Mouse (Mus musculus) brain, embryonic 14.5 days (tissue): ENCODE measurements at regions not wholly inside any gene's neighbourhood (a gene's known extent, or its start where the extent isn't known, plus 50 kb on each side); places are given as distances from the start of the nearest gene placed in this dataset.

Experiments used
- CTCF ChIP-seq: fragments of 200-500 bp; IDR thresholded peaks from 2 replicates; pipeline ENCODE4 v1.5.1; 2012; ENCODE audit warnings: inconsistent platforms, mild to moderate bottlenecking, moderate library complexity, borderline replicate concordance; ENCODE audit not compliant: insufficient read depth, insufficient read length; ENCODE audit errors: extremely low read depth
- POLR2A ChIP-seq: fragments of 200-500 bp; IDR thresholded peaks from 2 replicates; pipeline ENCODE4 v1.6.1; 2012; ENCODE audit warnings: mild to moderate bottlenecking, inconsistent platforms, borderline replicate concordance; ENCODE audit not compliant: poor library complexity, insufficient read depth, insufficient read length, severe bottlenecking; ENCODE audit errors: extremely low read depth

GRCm38 (mm10) chr4:81565422-81566395, 123.1 kb upstream of the Mpdz start:
- TF ChIP-seq CTCF = no peak
- no peak for TF ChIP-seq POLR2A
